Mouse (Mus musculus): ENCODE data around the gene Slc26a10.

- TF ChIP-seq CTCF (IDR thresholded peaks at IDR 0.05; ENCODE audit: low read depth) (no peak), EP300 (IDR thresholded peaks at IDR 0.05; ENCODE audit: low read depth) (peak; percentile 15; the same call in 1 of the 2 replicates)
These were observed 24.1 kb upstream of the Slc26a10 start for GRCm38 (mm10) chr10:127204589-127204988.
